Mouse (Mus musculus) heart, postnatal 0 days (tissue): ENCODE data around the gene Ager. TPM values are rescaled to one million over a fixed set of nuclear protein-coding genes. Genes with fewer than 3 reads are reported as not detected.

ENCODE experiments used
- ATAC-seq: fragments of 200-750 bp; cut with Nextera tagmentation; 2 replicates; pipeline ENCODE4 v1.8.0; 2017; ENCODE audit warnings: low read depth, moderate number of reproducible peaks, moderate library complexity; ENCODE audit not compliant: insufficient read depth
- DNase-seq: peaks from one replicate; pipeline ENCODE4 v3.0.0-alpha.2; 2016; ENCODE audit warnings: low spot score
- H3K27ac ChIP-seq: fragments of 300-500 bp; sonication (generic); 2 replicates; pipeline ENCODE4 v1.5.1; 2014; ENCODE audit warnings: low read depth, mild to moderate bottlenecking
- H3K27me3 ChIP-seq: fragments of 300-500 bp; sonication (generic); 2 replicates; pipeline ENCODE4 v1.6.1; 2014; ENCODE audit warnings: low read length, mixed read lengths; ENCODE audit not compliant: control insufficient read depth, insufficient read depth
- H3K36me3 ChIP-seq: fragments of 300-500 bp; sonication (generic); replicated peaks from 2 replicates; pipeline ENCODE4 v1.6.1; 2014; ENCODE audit warnings: low read length, mixed read lengths; ENCODE audit not compliant: control insufficient read depth, insufficient read depth
- H3K4me1 ChIP-seq: fragments of 300-500 bp; sonication (generic); 2 replicates; pipeline ENCODE4 v1.6.1; 2014; ENCODE audit warnings: antibody characterized with exemption; ENCODE audit not compliant: control insufficient read depth, insufficient read depth
- H3K4me2 ChIP-seq: fragments of 300-500 bp; sonication (generic); 2 replicates; pipeline ENCODE4 v1.6.1; 2014; ENCODE audit warnings: low read depth, mild to moderate bottlenecking, low read length, moderate library complexity
- H3K4me3 ChIP-seq: fragments of 300-500 bp; sonication (generic); 2 replicates; pipeline ENCODE4 v1.5.1; 2014; ENCODE audit warnings: low read depth, low read length
- H3K9ac ChIP-seq: fragments of 300-500 bp; sonication (generic); replicated peaks from 2 replicates; pipeline ENCODE4 v1.6.1; 2014; ENCODE audit warnings: low read depth, low read length, mixed read lengths
- H3K9me3 ChIP-seq: fragments of 300-500 bp; sonication (generic); replicated peaks from 2 replicates; pipeline ENCODE4 v1.6.1; 2016; ENCODE audit warnings: low read length; ENCODE audit not compliant: control insufficient read depth
- CTCF ChIP-seq: IDR thresholded peaks from 2 replicates; pipeline ENCODE4 v1.5.1; 2016; ENCODE audit warnings: antibody characterized with exemption, control low read depth, low read depth
- EP300 ChIP-seq: IDR thresholded peaks from 2 replicates; pipeline ENCODE4 v1.6.1; 2016; ENCODE audit warnings: antibody characterized with exemption, low read depth
- WGBS: fragments of 180-500 bp; shearing (Covaris S2); extraction: QIAGEN DNeasy Blood & Tissue Kit; methylation state at CpG from one replicate; pipeline ENCODE4 v1.1.7; 2014; 5-methylcytosine and 5-hydroxymethylcytosine counted together
- polyA plus RNA-seq: library from polyadenylated mRNA; unstranded; fragments of >200 nt; fragmentation: Nextera tagmentation; extraction: Ambion mirVana; gene quantifications from 2 replicates; pipeline ENCODE4 v1.2.1, GENCODE M21; 2015
- total RNA-seq: library from RNA; depleted of rRNA; stranded (reverse); fragments of >200 nt; gene quantifications from 2 replicates; pipeline ENCODE4 v1.2.3, GENCODE M21; 2014; ENCODE audit warnings: low replicate concordance

Ager gene
- total and polyA plus RNA-seq, 2 experiments from 2014 or later: 1.9 to 5.8 TPM

DNA sequence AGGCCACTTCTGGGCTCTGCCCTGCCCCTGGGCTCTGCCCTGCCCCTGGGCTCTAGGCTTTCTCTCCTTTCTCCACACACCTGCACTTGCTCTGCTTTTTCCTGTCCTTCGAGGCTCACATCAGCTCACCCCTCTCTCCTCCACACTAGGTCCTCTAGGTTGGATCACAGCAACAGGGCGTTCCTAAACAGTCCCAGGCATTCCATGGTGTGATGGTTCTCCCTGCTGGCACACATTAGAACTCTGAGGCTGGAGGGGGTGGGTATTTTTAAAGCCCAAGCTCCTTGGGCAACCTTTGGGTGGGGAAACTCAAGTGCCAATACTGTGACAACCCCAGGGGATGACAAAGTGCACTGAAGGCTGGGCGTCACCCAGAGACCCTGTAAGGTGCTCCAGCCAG, 39.8 kb downstream of the Ager start:
- ATAC-seq: no peak
- Histone ChIP-seq H3K4me1 (no peaks in the 10 kb centered on the region; the same call in 1 of the 2 replicates), H3K4me3 (no peak overlapping the region), H3K27me3 (peaks cover 14% of the 10 kb centered on the region), H3K9me3 (no peaks in the 10 kb centered on the region), H3K27ac (no peak overlapping the region), H3K4me2 (no peak overlapping the region), H3K36me3 (no peaks in the 10 kb centered on the region), H3K9ac (no peak overlapping the region)
- TF ChIP-seq CTCF (no peak), EP300 (no peak)
- no peak for DNase-seq
- 56% methylated on average over 3 of the region's 3 CpGs for WGBS

DNA sequence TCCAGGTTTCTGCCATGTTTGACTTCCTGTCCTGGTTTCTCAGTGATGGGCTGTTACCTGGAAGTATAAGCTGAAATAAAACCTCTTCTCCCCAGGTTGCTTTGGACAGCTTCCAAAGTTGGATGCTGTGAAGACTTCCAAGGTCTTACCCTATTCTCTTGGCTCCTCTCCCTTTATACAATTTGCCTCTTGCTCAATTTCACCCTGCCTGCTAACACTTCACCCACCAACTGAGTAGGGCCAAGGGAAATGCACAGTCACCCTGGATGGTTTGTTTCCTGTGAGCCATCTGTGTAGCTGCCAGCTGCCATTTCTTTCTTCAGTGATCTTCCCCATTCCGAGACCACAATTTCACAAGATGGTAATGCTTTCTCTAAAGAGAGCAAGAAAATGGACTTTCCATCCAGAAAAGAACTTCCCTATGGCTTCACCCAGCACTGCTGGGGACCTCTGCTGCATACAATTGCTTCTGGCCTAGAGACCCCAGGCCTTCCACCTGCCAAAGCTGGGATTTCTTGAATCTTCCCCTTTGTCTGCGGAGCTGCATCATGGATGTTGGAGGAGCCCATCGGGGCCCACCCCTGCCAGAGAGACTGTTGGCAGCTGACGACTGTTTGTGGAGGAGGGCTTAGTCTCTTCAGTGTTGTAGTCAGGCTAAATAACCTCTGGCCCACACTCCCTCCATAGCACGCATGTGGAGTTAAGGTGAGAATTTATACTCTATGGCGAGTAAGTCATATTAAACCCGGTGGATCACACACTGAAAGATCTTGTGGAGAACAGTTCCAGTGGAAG, 42.0 kb downstream of the Ager start:
- Histone ChIP-seq H3K36me3 (no peaks in the 10 kb centered on the region), H3K4me3 (no peak overlapping the region), H3K9ac (no peak overlapping the region), H3K27me3 (no peaks in the 10 kb centered on the region), H3K4me2 (no peak overlapping the region), H3K27ac (peak overlapping the region; percentile 80), H3K9me3 (no peaks in the 10 kb centered on the region), H3K4me1 (no peaks in the 10 kb centered on the region; the same call in 1 of the 2 replicates)
- DNase-seq (no peak), ATAC-seq (no peak)
- WGBS: 71% methylated on average over 7 of the region's 7 CpGs
- TF ChIP-seq CTCF (no peak), EP300 (no peak)

DNA sequence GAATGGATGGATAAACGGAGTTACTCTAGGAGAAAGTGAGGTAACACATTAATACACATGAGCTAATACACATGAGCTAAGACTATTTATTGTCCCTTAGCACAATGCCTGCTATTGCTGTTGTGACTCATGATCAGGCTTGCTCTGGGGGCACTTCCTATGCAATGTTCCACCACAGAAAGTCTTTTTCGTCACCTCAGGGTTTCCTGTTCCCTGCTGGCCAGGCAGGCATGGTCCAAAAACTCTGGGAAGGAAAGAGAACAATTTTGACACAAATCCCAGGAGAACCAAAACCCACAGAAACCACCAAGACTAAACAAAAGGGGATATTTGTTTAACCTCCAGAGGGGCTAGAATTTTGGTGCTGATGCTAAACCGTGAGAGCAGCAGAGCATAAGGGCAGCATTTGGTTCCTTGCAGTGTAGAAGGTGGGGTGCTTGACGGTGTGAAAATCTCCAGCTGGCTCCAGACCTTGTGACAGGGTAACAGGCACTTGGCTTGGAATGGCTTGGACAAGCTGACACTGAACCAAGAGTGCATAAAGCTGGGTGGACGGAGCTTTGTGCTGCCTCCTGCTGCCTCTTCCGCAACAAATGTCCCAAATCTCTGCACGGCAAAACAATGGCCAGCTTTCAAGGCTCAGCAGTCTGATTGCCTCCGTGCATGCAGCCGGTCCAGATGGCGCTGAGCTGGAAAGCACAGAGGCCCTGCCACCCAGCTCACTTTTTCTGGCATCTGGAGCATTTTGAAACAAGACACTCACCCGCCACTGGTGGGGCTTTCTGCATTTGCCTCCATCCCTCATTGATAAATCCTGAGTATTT, 43.3 kb downstream of the Ager start:
- Histone ChIP-seq H3K36me3 (no peaks in the 10 kb centered on the region), H3K27me3 (no peaks in the 10 kb centered on the region), H3K4me3 (no peak overlapping the region), H3K9ac (no peak overlapping the region), H3K4me1 (peaks cover 8% of the 10 kb centered on the region), H3K27ac (peak overlapping the region; percentile 80), H3K9me3 (no peaks in the 10 kb centered on the region), H3K4me2 (no peak overlapping the region)
- peak; percentile 34 for TF ChIP-seq CTCF
- TF ChIP-seq EP300: no peak
- DNase-seq (peak; percentile 74), ATAC-seq (peak; percentile 47)
- WGBS: 14% methylated on average over 11 of the region's 11 CpGs

DNA sequence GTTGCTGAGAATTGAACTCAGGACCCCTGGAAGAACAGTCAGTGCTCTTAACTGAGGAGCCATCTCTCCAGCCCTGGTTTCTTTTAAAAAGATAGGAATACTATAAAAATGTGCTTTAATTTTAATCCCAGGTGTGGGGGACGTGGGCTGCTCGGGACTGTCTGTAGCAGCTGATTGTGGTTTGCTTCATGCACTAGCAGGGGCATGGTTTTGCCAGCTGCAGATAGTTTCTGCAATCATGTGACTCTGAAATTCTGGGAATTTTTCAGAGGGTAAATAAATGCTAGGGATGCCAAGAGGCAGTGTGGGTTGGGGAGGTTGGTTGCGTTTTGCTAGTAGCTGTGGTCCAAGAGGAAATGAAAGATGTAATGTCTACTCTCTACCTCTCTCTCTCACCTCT, 44.3 kb downstream of the Ager start:
- ATAC-seq (no peak), DNase-seq (no peak)
- H3K27me3 ChIP-seq: no peaks in the 10 kb centered on the region
- peak overlapping the region; percentile 80; the same call in 1 of the 2 replicates for H3K27ac ChIP-seq
- peaks cover 14% of the 10 kb centered on the region for H3K4me1 ChIP-seq
- no peaks in the 10 kb centered on the region for H3K36me3 ChIP-seq
- WGBS: 73% methylated on average over 3 of the region's 3 CpGs
- TF ChIP-seq EP300 (no peak), CTCF (no peak)
- H3K4me2 ChIP-seq: no peak overlapping the region
- no peak overlapping the region for H3K4me3 ChIP-seq
- no peaks in the 10 kb centered on the region for H3K9me3 ChIP-seq
- H3K9ac ChIP-seq: no peak overlapping the region

DNA sequence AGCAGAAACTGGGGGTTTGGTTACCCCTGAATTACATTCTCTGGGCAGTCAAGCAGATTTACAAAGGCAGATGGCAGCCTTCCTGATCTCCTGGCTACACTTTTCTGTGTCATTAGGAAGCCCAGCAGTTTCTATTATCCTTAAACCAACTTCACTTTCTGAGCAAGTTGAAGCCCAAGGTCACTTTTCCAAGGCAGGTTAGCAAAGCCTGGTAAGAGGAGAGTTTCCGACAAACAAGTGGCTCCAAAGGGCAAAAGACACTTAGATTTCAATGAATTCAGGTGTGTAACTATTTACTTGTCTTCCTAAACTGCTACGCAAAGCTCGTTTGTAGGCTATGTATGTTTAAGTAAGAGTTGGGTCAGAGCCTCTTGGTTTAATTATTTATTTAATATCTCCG, 45.7 kb downstream of the Ager start:
- no peaks in the 10 kb centered on the region for H3K36me3 ChIP-seq
- H3K9me3 ChIP-seq: no peaks in the 10 kb centered on the region
- no peak for ATAC-seq
- no peak for DNase-seq
- 81% methylated on average over 4 of the region's 4 CpGs for WGBS
- H3K4me1 ChIP-seq: peaks cover 21% of the 10 kb centered on the region
- no peaks in the 10 kb centered on the region for H3K27me3 ChIP-seq
- H3K9ac ChIP-seq: no peak overlapping the region
- no peak overlapping the region for H3K4me3 ChIP-seq
- TF ChIP-seq CTCF (no peak), EP300 (no peak)
- H3K4me2 ChIP-seq: no peak overlapping the region
- no peak overlapping the region for H3K27ac ChIP-seq
